Mouse (Mus musculus) granulocyte monocyte progenitor cell, adult 5-6 weeks (primary cell): ENCODE measurements around the gene Prpf39. TPM values are rescaled to one million over a fixed set of nuclear protein-coding genes. Genes with fewer than 3 reads are reported as not detected.

Experiments
- ATAC-seq: replicated peaks from 2 replicates; pipeline ENCODE4 v1.8.0; 2016; ENCODE audit warnings: mild to moderate bottlenecking, moderate TSS enrichment, inconsistent platforms; ENCODE audit not compliant: poor library complexity, severe bottlenecking
- total RNA-seq, 2 experiments: library from RNA; stranded (forward) in 1 of 2; stranded (reverse) in 1 of 2; fragments of 200-712, 200-1000 nt in 1 of 2; fragments of >200 nt in 1 of 2; fragmentation: Nextera tagmentation in 1 of 2; gene quantifications; 2 replicates each; pipeline ENCODE4 v1.2.3; 2014 to 2017

Prpf39 gene
- total RNA-seq (2014; fragmentation: Nextera tagmentation): 52.5 and 55.4 TPM in 2 replicates
- total RNA-seq (2017): 73.2 and 91.2 TPM in 2 replicates

DNA sequence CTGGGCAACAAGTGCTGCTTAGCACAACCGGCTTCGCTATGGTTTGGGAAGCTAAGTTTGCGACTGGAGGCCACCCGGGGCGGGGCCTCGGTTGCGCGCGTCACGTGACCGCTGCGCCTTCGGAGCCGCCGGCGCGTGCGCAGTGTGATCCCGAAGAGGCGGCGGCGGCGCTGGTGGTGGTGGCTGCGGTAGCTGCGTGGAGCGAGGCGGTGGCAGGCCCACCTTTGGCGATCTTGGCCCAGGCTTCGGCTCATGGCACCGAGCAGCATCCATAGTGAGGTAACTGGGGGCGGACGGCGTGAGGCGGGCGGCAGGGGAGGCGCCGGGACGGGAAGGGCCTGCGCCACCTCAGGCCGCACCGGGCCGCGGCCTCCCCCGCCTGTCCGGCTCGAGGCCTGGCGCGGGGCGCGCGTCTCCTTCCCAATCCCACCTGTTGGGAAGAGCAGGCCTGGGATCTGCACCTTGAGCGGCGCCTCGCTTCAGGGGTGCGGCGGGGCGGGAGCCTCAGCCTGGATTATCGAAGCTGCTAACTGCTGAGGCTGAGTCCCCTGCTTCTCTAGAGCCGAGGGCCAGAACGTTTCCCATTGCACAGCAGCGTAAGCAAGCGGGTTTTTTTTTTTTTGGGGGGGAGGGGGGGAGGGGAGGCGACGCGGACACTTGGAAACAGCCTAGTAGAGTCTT, at the start of gene Prpf39:
Gene Prpf39, plus strand, starts transcription at position 144 of the 681 bp plus-strand sequence.
- peak; percentile 80 for ATAC-seq

DNA sequence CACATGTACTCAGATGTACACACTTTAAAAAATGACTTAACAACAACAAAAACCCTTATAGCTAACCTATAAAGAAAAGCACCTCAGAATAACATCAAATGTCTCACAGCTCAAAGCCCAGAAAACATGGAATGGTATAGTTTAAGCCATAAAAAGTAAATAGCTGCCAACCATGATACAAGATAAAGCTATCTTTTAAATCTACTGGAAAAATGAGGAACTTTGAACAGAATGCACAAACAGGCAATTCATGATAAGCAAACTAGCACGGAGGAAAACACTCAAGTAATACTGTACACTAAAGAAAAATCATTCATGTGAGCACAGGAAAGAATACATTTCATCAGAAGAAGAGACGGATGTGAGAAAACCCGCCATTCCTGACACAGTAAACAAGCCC, 28.4 kb upstream of the Prpf39 start:
- no peak for ATAC-seq

DNA sequence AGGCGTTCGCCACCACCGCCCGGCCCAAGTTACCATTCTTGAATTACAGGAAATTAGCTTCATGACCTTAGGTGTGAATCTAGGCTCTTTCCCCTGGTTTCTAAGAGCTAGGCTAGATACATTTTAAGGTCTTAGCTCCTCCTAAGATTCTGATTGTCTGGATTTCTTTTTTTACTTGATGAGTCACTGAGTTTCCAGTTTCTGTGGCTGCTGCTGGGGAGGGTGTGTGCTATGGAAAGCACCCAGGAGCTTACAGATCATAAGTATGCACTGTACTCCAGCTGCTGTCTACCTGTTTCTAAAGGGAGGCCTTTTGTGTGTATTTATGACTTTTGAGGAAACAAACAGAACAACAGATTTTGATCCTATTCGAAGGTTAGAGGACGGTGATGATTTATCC, 13.3 kb upstream of the Prpf39 start:
- ATAC-seq: no peak

DNA sequence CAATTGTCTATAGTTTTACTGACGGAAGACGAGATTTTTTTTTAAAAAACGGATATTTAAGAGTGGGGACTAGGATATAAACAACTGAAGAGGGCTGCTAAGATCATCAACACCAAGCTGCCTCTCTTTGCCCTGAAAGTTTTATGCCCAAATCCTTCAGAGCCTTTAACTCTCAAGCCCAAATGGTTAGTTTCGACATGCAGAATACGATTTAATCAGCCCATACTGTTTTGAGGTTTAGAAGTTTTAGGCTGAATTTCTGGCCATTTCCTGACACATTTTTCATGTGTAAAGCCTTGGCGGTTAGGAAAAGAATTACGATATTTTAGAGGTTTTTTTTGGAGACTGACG, 319 bp upstream of the Prpf39 start:
- ATAC-seq: peak; percentile 2; the same call in 1 of the 2 replicates

DNA sequence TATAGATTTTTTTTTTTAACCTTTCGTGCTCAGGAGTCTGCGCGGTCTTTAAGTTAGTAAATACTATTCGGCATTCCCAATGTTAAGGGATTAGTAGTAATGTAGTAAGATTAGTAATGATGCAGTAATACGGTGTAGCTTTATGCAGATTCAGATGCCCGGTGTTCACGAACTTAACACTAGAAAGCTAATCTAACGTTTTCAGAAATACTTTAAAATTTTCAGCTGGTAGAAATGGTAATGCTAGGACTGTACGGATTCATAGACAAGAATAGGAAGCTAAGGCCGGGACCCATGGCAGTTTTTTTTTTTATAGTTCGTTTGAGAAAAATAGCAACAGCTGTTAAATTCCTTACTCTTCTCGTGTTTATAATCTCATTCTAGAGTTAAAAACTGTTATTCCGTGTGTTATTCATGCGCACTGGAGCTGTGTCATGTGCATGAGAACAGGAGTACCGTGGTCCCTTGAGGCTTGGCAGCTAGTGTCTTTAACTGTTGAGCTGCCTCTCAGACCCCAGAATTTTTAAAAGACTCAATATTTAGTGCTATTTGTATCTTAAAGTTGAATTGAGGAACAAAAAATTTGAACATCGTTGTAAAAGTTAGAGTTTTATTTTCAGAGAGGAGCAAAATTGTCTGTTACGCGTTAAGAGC, 886 bp downstream of the Prpf39 start:
- no peak for ATAC-seq

DNA sequence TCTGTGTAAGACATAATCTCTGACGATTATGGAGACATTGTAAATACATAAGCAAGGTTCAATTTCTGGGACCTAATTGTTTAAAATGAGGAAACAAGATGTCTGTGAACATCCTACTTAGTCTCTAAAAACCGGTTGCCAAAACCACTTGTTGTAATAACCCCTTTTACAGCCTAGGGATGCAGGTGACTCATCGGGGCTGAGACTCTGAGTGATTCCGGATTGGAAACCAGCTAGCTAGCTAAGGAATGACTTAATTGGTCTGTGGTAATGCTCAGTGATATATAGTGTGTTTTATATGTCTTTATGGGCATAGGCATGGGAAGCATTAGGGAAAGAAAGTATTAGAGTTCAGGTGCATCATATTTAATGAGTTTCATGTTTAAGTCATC, 1.4 kb downstream of the Prpf39 start:
- peak; percentile 90 for ATAC-seq

DNA sequence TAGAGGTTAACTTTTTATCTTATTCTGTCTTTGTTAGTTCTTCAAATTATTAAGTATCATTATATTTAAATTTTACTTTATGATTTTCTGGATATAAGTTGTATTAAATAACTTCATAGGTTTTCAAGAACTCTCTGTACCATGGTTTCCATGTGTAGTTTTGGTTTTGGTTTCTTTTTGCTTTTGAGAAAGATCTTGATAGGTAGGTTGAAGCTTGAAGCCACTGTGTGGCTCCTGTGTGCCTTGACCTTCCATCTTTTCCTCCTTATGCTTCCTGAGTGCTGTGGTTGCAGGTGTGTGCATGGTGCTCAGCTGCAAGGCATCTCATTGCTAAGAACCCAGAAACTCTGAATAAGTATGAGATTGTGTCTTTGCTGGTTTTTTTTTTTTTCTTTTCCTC, 12.7 kb downstream of the Prpf39 start:
- no peak for ATAC-seq

DNA sequence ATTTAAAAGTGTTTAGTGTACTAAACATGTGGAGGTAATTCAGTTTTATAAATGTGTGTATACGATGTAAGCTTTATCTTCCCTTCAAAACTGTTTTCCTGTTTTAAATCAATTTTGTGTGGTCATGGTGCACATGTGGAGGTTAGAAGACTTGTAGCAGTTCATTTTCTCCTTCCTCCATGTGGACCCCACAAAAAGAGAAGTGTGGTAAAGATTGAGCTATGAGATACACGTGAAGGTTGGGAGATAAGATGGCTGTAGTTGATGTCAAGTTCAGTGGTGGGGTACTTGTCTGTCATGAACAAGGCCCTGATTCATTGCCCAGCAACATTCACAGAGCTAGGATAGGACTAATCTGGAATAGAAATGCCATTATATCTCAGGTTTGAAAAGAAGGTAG, 22.1 kb downstream of the Prpf39 start:
- ATAC-seq: 0 out of 2 replicates have a peak, but pooled peaks have one; percentile 30

DNA sequence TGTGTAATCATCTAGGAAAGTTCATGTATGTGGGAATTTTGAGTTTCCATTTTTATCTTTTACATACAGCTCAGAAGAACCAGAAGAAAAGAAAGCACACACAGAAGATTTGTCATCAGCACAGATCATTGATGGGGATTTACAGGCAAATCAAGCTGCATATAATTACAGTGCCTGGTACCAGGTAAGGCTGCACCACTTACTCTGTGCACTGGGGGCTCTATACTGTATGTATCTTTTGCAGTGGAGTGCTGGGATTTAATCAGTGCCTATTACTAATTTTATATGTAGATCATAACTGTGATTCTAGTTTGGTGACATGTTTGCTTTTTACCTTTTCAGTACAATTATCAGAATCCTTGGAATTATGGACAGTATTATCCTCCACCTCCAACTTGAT, 24.9 kb downstream of the Prpf39 start:
- no peak for ATAC-seq

DNA sequence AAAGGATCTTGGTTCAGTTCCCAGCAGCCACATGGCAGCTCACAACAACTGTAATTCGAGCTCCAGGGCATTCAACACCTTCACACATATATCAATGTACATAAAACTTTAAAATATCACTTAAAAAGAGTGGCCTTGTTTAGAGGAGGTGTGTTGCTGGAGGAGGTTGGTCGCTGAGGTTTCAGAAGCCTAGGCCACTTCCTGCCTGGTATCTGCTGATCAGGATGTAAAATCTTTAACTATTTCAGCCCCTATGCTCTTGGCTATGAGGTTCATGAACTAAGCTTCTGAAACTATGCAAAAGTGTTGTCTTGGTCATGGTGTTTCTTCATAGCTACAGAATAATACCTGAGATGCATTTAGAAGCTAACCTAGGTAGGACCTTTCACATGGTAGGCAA, 29.1 kb downstream of the Prpf39 start:
- ATAC-seq: peak; percentile 80

DNA sequence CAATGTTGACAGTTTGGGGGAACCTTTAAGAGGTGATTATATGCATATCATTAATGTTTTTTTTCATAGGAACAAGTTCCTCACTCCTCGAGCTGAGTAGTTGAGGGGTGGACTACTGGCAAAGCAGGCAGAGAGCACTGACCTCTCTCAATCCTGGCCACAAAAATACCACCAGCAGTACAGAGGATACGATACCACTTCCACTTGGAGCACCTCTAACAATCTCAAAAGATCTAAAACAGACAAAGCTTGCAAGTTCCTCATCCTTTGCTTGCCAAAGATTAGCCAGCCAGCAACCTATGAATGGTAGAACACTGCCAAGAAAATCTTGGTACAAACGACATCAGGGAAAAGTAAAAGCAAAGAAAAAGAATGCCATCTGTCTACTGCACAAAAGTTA, 30.1 kb downstream of the Prpf39 start:
- ATAC-seq: peak; percentile 35; the same call in 1 of the 2 replicates

DNA sequence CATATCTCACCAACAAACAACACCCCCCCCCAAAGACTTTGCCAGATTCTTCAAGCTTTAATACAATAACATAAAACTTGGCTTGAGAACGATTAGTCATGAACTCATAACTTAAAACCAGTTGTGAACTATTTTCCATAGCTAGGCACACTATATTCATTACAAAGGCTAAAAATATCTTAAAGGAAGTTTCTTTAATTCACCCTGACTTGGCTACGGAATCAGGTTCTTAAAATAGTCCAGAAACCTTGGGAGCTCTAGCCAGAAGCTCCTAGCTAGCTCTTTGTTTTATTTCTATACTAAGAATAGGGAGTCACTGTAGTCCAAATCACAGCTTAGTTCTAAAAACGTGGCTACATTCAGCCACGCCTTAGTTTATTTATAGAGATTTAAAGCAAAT, 32.3 kb downstream of the Prpf39 start:
- no peak for ATAC-seq

DNA sequence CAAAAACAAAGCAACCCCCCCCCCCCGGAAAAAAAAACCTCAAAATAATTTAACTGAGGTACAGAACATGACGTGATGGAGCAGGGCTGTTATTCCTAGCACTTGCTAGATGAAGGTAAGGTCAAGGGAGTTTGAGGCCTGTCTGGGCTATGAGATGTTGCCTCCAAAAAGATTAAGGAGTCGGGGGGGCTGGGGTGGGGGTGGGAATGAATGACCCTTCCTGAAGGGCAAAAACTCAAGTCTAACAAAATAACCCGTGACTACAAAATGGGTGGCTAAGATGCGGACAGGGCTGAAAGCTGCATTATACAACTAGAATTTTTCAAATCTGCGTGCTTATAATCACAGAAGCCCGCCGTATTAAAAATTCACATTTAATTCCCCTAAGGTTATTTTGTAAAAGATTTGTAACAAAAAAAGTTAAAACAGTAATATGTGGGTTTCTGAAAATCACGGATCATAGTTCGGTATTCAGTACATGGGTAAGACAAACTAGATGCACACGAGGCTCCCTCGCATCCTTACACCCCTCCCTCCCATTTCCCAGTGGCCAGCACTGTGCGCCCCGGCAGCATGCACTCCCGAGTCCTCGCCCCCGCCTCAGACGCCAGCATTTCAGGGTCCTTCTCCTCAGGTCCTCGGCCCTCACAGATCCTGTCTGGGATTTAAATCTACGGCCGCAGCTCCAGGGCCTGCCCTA, 36.9 kb downstream of the Prpf39 start:
- ATAC-seq: no peak

DNA sequence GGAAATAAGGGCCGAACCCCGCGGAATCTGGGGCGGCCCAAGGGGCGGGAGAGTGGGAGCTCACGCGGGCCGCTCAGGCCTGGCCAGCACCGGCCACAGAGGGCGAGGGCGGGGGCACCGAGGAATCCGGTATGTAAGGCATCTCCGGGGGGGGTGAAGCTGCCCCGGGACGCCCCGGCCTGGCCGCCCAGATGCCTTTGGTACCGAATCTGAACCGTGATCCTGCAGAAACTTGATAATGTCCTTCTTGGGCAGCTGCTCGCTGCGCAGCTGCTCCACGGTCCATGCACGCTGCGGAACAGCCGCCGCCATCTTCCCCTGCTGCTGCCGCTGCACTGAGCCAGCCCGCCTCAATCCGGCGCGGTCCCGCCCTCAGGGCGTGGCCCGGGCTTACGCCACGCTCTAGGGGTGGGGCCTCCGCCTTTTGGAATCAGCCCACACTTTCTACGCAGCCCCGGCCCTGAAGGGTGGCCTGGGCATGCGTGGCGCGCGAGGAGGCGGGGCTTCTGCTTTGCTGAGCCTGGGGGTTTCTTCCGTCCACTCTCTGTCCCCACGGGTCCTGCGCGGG, 37.6 kb downstream of the Prpf39 start, which contains the start of gene Fkbp3:
Gene Fkbp3, minus strand, starts transcription at position 397 of the 568 bp plus-strand sequence.
- ATAC-seq: peak; percentile 82

DNA sequence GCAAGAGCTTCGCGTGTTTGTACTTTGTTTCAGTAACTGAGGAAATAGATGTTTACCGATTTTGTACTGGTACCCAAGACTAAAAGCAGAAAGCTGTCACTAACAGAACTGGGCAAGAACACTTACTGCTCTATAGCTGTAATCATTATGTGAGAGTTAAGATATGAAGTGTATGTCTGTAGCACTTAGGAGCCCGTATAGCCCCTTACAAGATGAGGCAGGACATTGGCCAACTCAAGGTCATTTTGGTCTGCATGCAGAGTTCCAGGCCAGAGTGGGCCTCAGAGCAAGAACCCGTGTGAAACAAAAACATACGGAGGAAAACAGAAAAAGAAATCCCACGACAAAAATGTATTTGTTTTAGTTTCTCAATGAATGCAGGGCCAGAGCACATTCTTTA, 38.5 kb downstream of the Prpf39 start:
- no peak for ATAC-seq

DNA sequence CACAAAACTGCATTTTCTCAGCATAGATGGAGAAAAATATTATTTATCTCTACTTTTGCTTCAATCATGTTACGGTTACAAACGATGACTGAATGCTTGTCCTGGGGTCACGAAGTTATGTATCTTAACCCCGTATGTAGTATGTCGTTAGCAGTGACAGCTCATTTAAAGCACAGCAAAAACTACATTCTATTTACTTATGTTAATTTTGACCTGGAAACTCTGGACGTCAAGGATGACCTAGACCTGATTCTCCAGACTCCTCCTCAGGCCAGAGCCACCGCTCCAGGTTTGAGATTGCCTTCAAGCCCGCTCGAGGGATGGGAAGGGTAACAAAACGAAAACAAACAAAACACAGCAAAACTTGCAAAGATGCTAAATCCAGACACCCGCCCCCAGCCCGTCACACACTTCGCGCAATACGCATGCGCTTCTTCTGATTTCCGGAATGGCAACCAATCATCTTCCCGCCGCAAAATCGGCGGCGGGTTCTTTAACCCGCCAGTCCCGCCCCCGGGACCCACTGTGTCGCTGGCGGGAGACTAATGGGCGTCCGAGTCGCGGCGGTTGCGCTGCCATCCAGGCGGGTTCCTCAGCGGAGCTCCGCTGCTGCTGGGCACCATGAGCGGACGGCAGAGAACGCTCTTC, 39.1 kb downstream of the Prpf39 start, which contains the start of gene Fancm:
Gene Fancm, plus strand, starts transcription at position 519 of the 648 bp plus-strand sequence.
- peak; percentile 67 for ATAC-seq

DNA sequence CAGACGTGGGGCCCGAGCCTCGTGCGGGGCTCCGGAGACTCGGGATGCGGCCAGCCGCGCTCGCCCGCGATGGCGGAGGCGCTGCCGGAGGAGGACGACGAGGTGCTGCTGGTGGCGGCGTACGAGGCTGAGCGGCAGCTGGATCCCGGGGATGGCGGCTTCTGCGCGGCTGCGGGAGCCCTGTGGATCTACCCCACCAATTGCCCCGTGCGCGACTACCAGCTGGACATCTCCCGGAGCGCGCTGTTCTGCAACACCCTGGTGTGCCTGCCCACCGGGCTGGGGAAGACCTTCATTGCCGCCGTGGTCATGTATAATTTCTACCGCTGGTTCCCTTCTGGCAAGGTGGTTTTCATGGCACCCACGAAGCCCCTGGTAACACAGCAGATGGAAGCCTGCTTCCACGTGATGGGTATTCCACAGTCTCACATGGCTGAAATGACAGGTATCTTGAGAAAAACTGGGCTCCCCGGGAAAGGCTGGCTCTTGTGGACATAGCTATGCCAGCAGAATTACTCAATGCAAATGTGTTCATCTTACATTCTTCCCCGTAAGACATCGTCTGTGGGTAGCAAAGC, 39.7 kb downstream of the Prpf39 start:
- peak; percentile 2 for ATAC-seq

DNA sequence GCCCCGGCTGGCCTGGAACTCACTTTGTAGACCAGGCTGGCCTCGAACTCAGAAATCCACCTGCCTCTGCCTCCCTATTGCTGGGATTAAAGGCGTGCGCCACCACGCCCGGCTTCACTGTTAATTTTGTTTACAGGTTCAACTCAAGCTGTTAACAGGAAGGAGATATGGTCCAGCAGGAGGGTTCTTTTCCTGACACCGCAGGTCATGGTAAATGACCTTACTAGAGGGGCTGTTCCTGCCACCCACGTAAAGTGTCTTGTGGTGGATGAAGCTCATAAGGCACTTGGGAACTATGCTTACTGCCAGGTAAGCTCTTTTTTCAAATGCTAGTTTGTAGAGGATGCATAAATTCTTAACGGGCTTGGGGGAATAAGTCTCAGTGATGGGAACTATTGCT, 40.8 kb downstream of the Prpf39 start:
- no peak for ATAC-seq

DNA sequence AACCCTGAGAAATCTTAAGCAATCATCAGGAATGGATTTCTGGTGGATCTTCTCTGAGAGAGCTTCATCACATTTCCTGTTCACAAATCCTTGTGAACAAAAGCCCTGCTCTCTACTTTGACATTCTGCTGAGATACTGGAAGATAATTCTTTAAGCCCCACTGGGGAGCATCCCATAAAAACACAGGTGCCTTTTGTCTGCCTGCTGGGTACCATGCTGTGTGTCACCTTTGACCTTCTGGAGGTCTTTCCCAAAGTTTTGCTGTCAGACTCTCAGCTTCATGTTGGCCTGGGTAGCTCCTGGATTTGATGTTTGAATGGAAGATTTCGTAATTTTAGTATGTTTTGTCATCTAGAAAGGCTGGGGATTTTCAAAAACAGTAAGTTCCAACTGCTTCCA, 72.6 kb downstream of the Prpf39 start:
- no peak for ATAC-seq

DNA sequence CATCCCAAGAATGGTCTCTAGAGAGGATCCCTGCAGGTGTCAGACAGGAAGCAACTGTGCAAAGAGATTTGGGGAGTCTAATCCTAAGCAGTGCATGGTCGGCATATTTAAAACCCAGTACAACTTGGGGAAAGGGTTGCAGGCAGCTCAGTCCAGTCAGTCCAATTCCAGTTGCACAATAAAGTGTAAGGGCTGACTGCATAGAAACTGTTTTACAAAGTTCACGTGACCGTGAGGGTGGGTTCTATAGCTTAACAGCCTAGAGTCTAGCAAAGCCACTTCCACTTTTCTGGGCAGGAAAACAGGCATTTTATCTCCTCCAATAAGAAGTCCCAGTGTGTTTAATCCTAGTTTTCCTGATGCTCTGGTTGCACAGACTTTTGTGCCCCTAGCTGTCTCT, 75.4 kb downstream of the Prpf39 start:
- peak; percentile 91 for ATAC-seq
